Mouse (Mus musculus) cerebellum, adult 2 months (tissue): ENCODE measurements around the gene Chchd6. TPM values are rescaled to one million over a fixed set of nuclear protein-coding genes. Genes with fewer than 3 reads are reported as not detected.
A peak's percentile ranks its signal among the peaks of the same experiment; 100 is the strongest.

ENCODE experiments used
- DNase-seq, 2 experiments: peaks; one replicate each; pipeline ENCODE4 v3.0.0; 2021
- H3K27ac ChIP-seq: fragments of 200-500 bp; 2 replicates; pipeline ENCODE4 v1.5.1; 2012; ENCODE audit warnings: low read length, control low read depth, inconsistent platforms; ENCODE audit not compliant: insufficient read depth
- H3K27me3 ChIP-seq: fragments of 200-500 bp; 2 replicates; pipeline ENCODE4 v1.6.1; 2012; ENCODE audit warnings: inconsistent platforms, mild to moderate bottlenecking, low read length, moderate library complexity; ENCODE audit not compliant: control insufficient read depth, insufficient read depth
- H3K4me1 ChIP-seq: fragments of 200-500 bp; 2 replicates; pipeline ENCODE4 v1.6.1; 2011; ENCODE audit warnings: low read length; ENCODE audit not compliant: control insufficient read depth, insufficient read depth
- H3K4me3 ChIP-seq: fragments of 200-500 bp; replicated peaks from 2 replicates; pipeline ENCODE3; 2011; ENCODE audit warnings: mild to moderate bottlenecking, low read depth, low read length, control low read depth; ENCODE audit not compliant: insufficient read depth
- CTCF ChIP-seq: fragments of 200-500 bp; IDR thresholded peaks from 2 replicates; pipeline ENCODE4 v1.5.1; 2011; ENCODE audit warnings: low read depth, mild to moderate bottlenecking, control low read depth, low read length, moderate library complexity, borderline replicate concordance; ENCODE audit not compliant: insufficient read depth
- POLR2A ChIP-seq: fragments of 200-500 bp; IDR thresholded peaks from 2 replicates; pipeline ENCODE4 v1.6.1; 2011; ENCODE audit warnings: low read length, control low read depth, borderline replicate concordance; ENCODE audit not compliant: insufficient read depth
- WGBS: fragments of 180-500 bp; shearing (Covaris S2); methylation state at CpG from one replicate; pipeline ENCODE4 v1.1.7; 2018; 5-methylcytosine and 5-hydroxymethylcytosine counted together
- polyA plus RNA-seq: library from polyadenylated mRNA; depleted of rRNA; stranded (reverse); fragments of >200 nt; gene quantifications from 2 replicates; pipeline ENCODE4 v1.2.3, GENCODE M21; 2012

Chchd6 gene
- polyA plus RNA-seq, 1 experiment: 104 TPM

GRCm38 (mm10) chr6:89424461-89424860 is 171.0 kb downstream of the Chchd6 start:
- no peak for DNase-seq
- no peaks in the 10 kb centered on the region for H3K27me3 ChIP-seq
- 100% methylated on average over 1 of the region's 1 CpGs for WGBS
- no peak for TF ChIP-seq POLR2A
- no peak for TF ChIP-seq CTCF
- peaks cover 26% of the 10 kb centered on the region for H3K4me1 ChIP-seq
- H3K4me3 ChIP-seq: no peak overlapping the region
- H3K27ac ChIP-seq: no peak overlapping the region

DNA sequence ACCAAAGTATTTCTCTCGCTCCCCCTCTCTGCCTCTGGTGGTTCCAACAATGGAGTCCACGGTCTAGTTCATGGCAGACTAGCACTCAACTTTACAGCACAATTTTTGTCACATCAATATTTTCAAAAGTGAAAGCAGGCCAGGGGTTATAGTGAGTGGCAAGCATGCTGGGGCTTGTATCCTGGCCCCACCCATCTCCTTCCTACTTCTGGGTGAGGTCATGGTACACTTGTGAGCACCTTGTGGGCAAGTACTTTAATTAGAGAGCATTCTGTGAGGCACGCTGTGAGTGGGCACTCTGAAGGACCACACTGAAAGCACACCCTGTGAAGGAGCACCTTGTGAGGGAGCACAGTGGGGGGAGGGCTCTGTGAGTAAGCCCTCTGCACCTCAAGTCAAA is 172.8 kb downstream of the Chchd6 start:
- Histone ChIP-seq H3K4me3 (no peak overlapping the region), H3K27me3 (no peaks in the 10 kb centered on the region), H3K27ac (no peak overlapping the region), H3K4me1 (peaks cover 39% of the 10 kb centered on the region)
- WGBS: 95% methylated on average over 3 of the region's 3 CpGs
- TF ChIP-seq POLR2A (no peak), CTCF (no peak)
- DNase-seq: no peak

- DNase-seq: no peak
- TF ChIP-seq CTCF: no peak
- no peak for TF ChIP-seq POLR2A
- H3K4me1 ChIP-seq: peaks cover 39% of the 10 kb centered on the region
- no peak overlapping the region for H3K4me3 ChIP-seq
- no peaks in the 10 kb centered on the region for H3K27me3 ChIP-seq
- 92% methylated on average over 3 of the region's 3 CpGs for WGBS
- no peak overlapping the region for H3K27ac ChIP-seq
Measured at GRCm38 (mm10) chr6:89421922-89422321, 173.5 kb downstream of the Chchd6 start.

DNA sequence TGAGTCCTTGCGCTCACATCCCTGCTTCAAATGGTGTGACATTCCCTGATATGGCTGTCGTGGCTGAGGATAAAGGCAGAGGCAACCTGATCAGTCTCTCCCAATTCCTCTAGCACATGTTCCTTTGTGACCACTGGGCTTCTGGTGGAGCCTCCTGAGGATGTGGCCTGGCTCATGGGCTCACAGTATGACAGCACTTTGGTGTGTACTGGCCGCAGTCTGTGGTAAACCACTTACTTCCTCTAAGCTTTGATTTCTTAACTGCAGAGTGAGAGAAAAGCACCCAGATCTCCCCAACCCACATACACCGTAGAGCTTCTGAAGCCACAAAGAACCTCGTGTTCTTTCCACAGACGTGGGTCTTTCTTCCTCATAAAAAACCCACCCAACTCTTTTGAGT is 173.9 kb downstream of the Chchd6 start:
- Histone ChIP-seq H3K4me1 (peaks cover 39% of the 10 kb centered on the region), H3K27ac (no peak overlapping the region), H3K4me3 (no peak overlapping the region), H3K27me3 (no peaks in the 10 kb centered on the region)
- DNase-seq: no peak
- 95% methylated on average over 6 of the region's 6 CpGs for WGBS
- TF ChIP-seq POLR2A: no peak
- no peak for TF ChIP-seq CTCF

DNA sequence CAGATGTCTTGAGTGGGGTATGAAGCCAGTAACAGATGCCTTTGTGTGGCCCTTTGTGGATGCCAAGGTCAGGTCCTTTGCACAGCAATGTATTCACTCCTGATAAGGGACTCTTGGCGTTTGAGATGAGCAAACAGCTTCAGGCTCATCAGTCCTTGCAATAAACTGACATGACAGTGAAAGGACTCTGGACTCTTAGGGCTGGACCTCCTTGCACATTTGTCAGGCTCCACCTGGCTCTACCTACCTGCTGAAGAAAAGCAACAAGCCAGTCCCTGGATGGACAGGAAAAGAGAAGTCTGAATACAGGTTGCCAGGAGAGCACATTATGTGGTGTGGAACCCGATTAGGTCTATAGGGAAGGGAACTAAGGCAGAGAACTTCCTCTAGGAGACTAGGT is 174.7 kb downstream of the Chchd6 start:
- Histone ChIP-seq H3K4me1 (peaks cover 39% of the 10 kb centered on the region), H3K4me3 (no peak overlapping the region), H3K27ac (no peak overlapping the region), H3K27me3 (no peaks in the 10 kb centered on the region)
- 92% methylated on average over 2 of the region's 2 CpGs for WGBS
- DNase-seq: no peak
- TF ChIP-seq POLR2A (no peak), CTCF (no peak)

DNA sequence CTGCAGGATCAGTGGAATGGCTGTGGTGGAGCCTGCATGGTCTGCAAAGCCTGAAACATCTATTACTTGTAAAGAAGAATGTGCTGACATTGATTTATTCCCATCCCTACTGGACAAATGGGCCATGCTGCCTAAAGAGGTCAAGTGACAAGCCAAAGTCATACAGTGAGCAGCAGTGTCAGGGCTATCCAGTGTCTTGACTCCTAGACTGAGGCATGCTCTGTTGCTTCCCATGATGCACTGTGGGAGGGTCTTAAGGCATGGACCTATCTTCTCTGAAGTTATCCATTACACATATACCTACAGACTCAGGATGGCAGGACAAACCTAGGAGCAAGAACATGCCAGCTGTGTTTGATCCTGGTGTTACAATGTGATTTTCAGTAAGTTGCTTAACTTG is 175.3 kb downstream of the Chchd6 start:
- TF ChIP-seq POLR2A (no peak), CTCF (no peak)
- Histone ChIP-seq H3K4me3 (no peak overlapping the region), H3K27me3 (no peaks in the 10 kb centered on the region), H3K27ac (no peak overlapping the region), H3K4me1 (peaks cover 34% of the 10 kb centered on the region)
- DNase-seq: no peak

GRCm38 (mm10) chr6:89419066-89419815 is 176.2 kb downstream of the Chchd6 start:
- TF ChIP-seq CTCF: no peak
- no peak for TF ChIP-seq POLR2A
- DNase-seq: peak; percentile 73 to 83
- Histone ChIP-seq H3K27me3 (no peaks in the 10 kb centered on the region), H3K4me3 (no peak overlapping the region), H3K27ac (peak overlapping the region; percentile 14), H3K4me1 (peaks cover 31% of the 10 kb centered on the region)
- 31% methylated on average over 3 of the region's 3 CpGs for WGBS

DNA sequence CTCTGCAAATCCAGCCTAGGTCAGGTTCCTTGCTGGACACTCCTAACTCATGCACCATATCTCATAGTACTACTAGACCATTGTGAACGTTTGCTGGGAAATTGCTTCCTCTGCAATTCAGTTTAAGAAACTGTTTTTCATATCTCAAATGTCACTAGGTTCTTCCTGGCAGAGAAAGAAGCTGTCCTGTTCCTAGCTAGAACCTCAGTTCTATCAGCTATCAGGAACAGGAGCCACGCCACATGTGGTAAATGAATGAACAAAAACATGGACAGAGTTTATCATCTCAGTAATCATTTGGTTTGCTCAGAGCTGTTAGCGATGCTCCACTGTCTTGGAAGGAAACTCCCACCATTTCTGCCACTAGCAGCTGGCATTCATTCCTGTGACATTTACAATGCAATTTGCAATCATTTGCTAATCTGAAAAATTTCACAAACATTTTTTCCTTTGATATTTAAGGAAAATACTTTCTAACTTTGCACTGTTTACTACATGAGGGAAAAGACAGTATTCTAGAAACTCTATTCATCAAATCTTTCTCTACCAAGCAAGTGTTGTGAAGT is 179.3 kb downstream of the Chchd6 start:
- peaks cover 24% of the 10 kb centered on the region for H3K4me1 ChIP-seq
- TF ChIP-seq POLR2A (no peak), CTCF (no peak)
- H3K4me3 ChIP-seq: no peak overlapping the region
- H3K27me3 ChIP-seq: no peaks in the 10 kb centered on the region
- WGBS: 88% methylated on average over 3 of the region's 3 CpGs
- no peak for DNase-seq
- H3K27ac ChIP-seq: no peak overlapping the region
